In the genomic region with DNA sequence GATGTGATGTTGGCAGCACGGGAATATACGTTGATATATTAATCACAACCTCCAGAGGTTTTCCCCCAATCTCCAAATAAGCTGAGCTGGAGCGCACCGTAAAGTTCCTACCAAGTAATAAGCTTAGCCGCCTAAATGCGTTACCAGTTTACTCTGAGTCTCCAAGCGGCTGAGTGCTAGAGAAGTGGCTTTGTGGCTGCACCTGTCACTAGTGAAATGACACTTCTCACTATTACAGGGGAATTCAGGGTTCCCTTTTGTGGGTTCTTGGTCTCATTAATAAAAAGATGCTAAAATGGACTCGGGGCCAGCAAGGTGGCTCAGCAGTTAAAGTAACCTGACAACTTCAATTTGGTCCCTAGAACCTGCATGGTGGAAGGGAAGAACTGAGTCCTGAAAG, we compare ENCODE assay signal across 24 mouse cellular contexts.
DNase-seq lines count a peak whose midpoint lies in the region; ATAC-seq and TF ChIP-seq lines count a peak whose summit lies in the region.
"Had no signal": no experiment of that assay in that cellular context is flagged by ENCODE, and none has a peak within 500 bp of the region (broad histone marks: within the 10 kb centered on the region; RNA-seq: fewer than 3 reads in every experiment).

No protein-coding gene starts in this region.

- no peak for TF ChIP-seq POLR2A in brain, embryonic 14.5 days (IDR thresholded peaks at IDR 0.05; ENCODE audit: borderline replicate concordance, extremely low read depth, insufficient read depth, insufficient read length, poor library complexity, severe bottlenecking)

- TF ChIP-seq CTCF in brain, embryonic 14.5 days (IDR thresholded peaks at IDR 0.05; ENCODE audit: borderline replicate concordance, extremely low read depth, insufficient read depth, insufficient read length) = no peak

- no peak overlapping the region for H3K4me3 ChIP-seq in forebrain, embryonic 14.5 days (ENCODE audit: low read depth, low read length)
- H3K4me3 ChIP-seq in forebrain, embryonic 10.5 days = no peak overlapping the region
- H3K4me3 ChIP-seq in hindbrain, embryonic 13.5 days = no peak overlapping the region
- H3K4me3 ChIP-seq in hindbrain, embryonic 14.5 days (replicated peaks; ENCODE audit: low read length) = no peak overlapping the region
- H3K4me3 ChIP-seq in intestine, embryonic 15.5 days (replicated peaks) = no peak overlapping the region
- H3K4me3 ChIP-seq: embryonic facial prominence, embryonic 10.5 days; embryonic facial prominence, embryonic 12.5 days; forebrain, embryonic 13.5 days had no signal

- H3K36me3 ChIP-seq in forebrain, embryonic 14.5 days (ENCODE audit: control insufficient read depth, insufficient read depth, low read length) = 0 out of 2 replicates have a peak, but pooled peaks cover 2% of the 10 kb centered on the region
- no peaks in the 10 kb centered on the region for H3K36me3 ChIP-seq in forebrain, embryonic 10.5 days (replicated peaks)
- peaks cover 4% of the 10 kb centered on the region; the same call in 1 of the 2 replicates for H3K36me3 ChIP-seq in hindbrain, embryonic 13.5 days
- no peaks in the 10 kb centered on the region for H3K36me3 ChIP-seq in hindbrain, embryonic 14.5 days (replicated peaks; ENCODE audit: control insufficient read depth, insufficient read depth)
- H3K36me3 ChIP-seq in intestine, embryonic 15.5 days = no peaks in the 10 kb centered on the region
- H3K36me3 ChIP-seq: embryonic facial prominence, embryonic 10.5 days; embryonic facial prominence, embryonic 12.5 days; G1E had no signal

- H3K4me2 ChIP-seq in forebrain, embryonic 14.5 days (ENCODE audit: low read length) = no peak overlapping the region
- no peak overlapping the region for H3K4me2 ChIP-seq in hindbrain, embryonic 13.5 days
- H3K4me2 ChIP-seq in hindbrain, embryonic 14.5 days (replicated peaks) = no peak overlapping the region
- no peak overlapping the region for H3K4me2 ChIP-seq in intestine, embryonic 15.5 days (replicated peaks)
- H3K4me2 ChIP-seq: embryonic facial prominence, embryonic 12.5 days; forebrain, embryonic 13.5 days had no signal

- no peaks in the 10 kb centered on the region for H3K27me3 ChIP-seq in forebrain, embryonic 14.5 days (replicated peaks; ENCODE audit: control insufficient read depth, insufficient read depth, low read length)
- no peaks in the 10 kb centered on the region for H3K27me3 ChIP-seq in forebrain, embryonic 10.5 days (ENCODE audit: poor library complexity, severe bottlenecking)
- no peaks in the 10 kb centered on the region for H3K27me3 ChIP-seq in hindbrain, embryonic 13.5 days
- H3K27me3 ChIP-seq in hindbrain, embryonic 14.5 days (ENCODE audit: control insufficient read depth, insufficient read depth, low read length) = no peaks in the 10 kb centered on the region
- no peaks in the 10 kb centered on the region for H3K27me3 ChIP-seq in intestine, embryonic 15.5 days (replicated peaks)
- H3K27me3 ChIP-seq: embryonic facial prominence, embryonic 12.5 days; forebrain, embryonic 13.5 days; Patski had no signal

- H3K4me1 ChIP-seq in forebrain, embryonic 14.5 days (ENCODE audit: control insufficient read depth, insufficient read depth, low read length) = peaks cover 19% of the 10 kb centered on the region
- H3K4me1 ChIP-seq in forebrain, embryonic 10.5 days = peaks cover 5% of the 10 kb centered on the region; the same call in 1 of the 2 replicates
- peaks cover 36% of the 10 kb centered on the region for H3K4me1 ChIP-seq in hindbrain, embryonic 13.5 days (replicated peaks)
- H3K4me1 ChIP-seq in hindbrain, embryonic 14.5 days (replicated peaks; ENCODE audit: control insufficient read depth, insufficient read depth, low read length) = peaks cover 5% of the 10 kb centered on the region
- H3K4me1 ChIP-seq in intestine, embryonic 15.5 days (replicated peaks) = no peaks in the 10 kb centered on the region
- H3K4me1 ChIP-seq: embryonic facial prominence, embryonic 10.5 days; embryonic facial prominence, embryonic 12.5 days had no signal

- no peak for ATAC-seq in forebrain, embryonic 14.5 days
- no peak for ATAC-seq in hindbrain, embryonic 13.5 days (ENCODE audit: low FRiP score)
- ATAC-seq in hindbrain, embryonic 14.5 days (ENCODE audit: low FRiP score) = no peak
- ATAC-seq in intestine, embryonic 15.5 days = no peak
- ATAC-seq: activated CD4-positive, CD25-positive, alpha-beta regulatory T cell, adult 4 months; forebrain, postnatal 0 days; Patski had no signal

- 84% methylated on average over 8 of the region's 8 CpGs for WGBS in forebrain, embryonic 14.5 days
- 92% methylated on average over 8 of the region's 8 CpGs for WGBS in forebrain, embryonic 10.5 days
- WGBS in hindbrain, embryonic 13.5 days = 81% methylated on average over 8 of the region's 8 CpGs
- 81% methylated on average over 8 of the region's 8 CpGs for WGBS in hindbrain, embryonic 14.5 days
- 92% methylated on average over 8 of the region's 8 CpGs for WGBS in intestine, embryonic 15.5 days

- H3K27ac ChIP-seq in forebrain, embryonic 14.5 days (ENCODE audit: low read depth, low read length) = peak overlapping the region; percentile 82; the same call in 1 of the 2 replicates
- H3K27ac ChIP-seq in forebrain, embryonic 10.5 days = no peak overlapping the region
- H3K27ac ChIP-seq in hindbrain, embryonic 13.5 days = peak overlapping the region; percentile 63; the same call in 1 of the 2 replicates
- no peak overlapping the region for H3K27ac ChIP-seq in hindbrain, embryonic 14.5 days
- no peak overlapping the region for H3K27ac ChIP-seq in intestine, embryonic 15.5 days
- H3K27ac ChIP-seq: embryonic facial prominence, embryonic 10.5 days; embryonic facial prominence, embryonic 12.5 days had no signal

- no peak for DNase-seq in forebrain, embryonic 14.5 days (ENCODE audit: low spot score)
- no peak for DNase-seq in forebrain, embryonic 10.5 days (ENCODE audit: extremely low spot score, low spot score)
- no peak for DNase-seq in hindbrain, embryonic 14.5 days (ENCODE audit: low spot score)
- peak; percentile 47 for DNase-seq in A20 (ENCODE audit: low read depth, low spot score)
- peak; percentile 52 for DNase-seq in brain, embryonic 14.5 days (ENCODE audit: low read depth)
- no peak for DNase-seq in ovary, adult 18-20 months (ENCODE audit: low spot score)
- DNase-seq: adrenal gland, adult 8-10 months; adrenal gland, postnatal 14 days; adrenal gland, postnatal 36 days; cerebellum, adult 11 months; cerebellum, adult 18-20 months; cerebellum, adult 8-10 months; cerebellum, adult 9-11 months; cerebellum, postnatal 14 days; cerebellum, postnatal 36 days; forebrain, postnatal 0 days had no signal

- H3K9me3 ChIP-seq in forebrain, embryonic 14.5 days (replicated peaks; ENCODE audit: control insufficient read depth, low read length) = no peaks in the 10 kb centered on the region
- no peaks in the 10 kb centered on the region for H3K9me3 ChIP-seq in forebrain, embryonic 10.5 days
- no peaks in the 10 kb centered on the region for H3K9me3 ChIP-seq in hindbrain, embryonic 13.5 days
- H3K9me3 ChIP-seq in hindbrain, embryonic 14.5 days (ENCODE audit: control insufficient read depth, low read length) = no peaks in the 10 kb centered on the region
- no peaks in the 10 kb centered on the region for H3K9me3 ChIP-seq in intestine, embryonic 15.5 days
- H3K9me3 ChIP-seq: embryonic facial prominence, embryonic 10.5 days; embryonic facial prominence, embryonic 12.5 days; forebrain, embryonic 13.5 days; G1E had no signal

- H3K9ac ChIP-seq in forebrain, embryonic 14.5 days (ENCODE audit: low read length) = no peak overlapping the region
- no peak overlapping the region for H3K9ac ChIP-seq in hindbrain, embryonic 13.5 days
- H3K9ac ChIP-seq in hindbrain, embryonic 14.5 days = no peak overlapping the region
- H3K9ac ChIP-seq in intestine, embryonic 15.5 days = no peak overlapping the region
- H3K9ac ChIP-seq: embryonic facial prominence, embryonic 12.5 days; forebrain, embryonic 13.5 days; forebrain, postnatal 0 days had no signal

Comparison
In these comparisons a context has a peak if more than half of its experiments do, and no peak if none do; other contexts are left out.
1. H3K27ac ChIP-seq: peak in forebrain, embryonic 14.5 days (single experiment) and hindbrain, embryonic 13.5 days (single experiment); none in forebrain, embryonic 10.5 days (single experiment), hindbrain, embryonic 14.5 days (single experiment) and intestine, embryonic 15.5 days (single experiment).
2. DNase-seq: peak in A20 (single experiment) and brain, embryonic 14.5 days (single experiment); none in forebrain, embryonic 14.5 days (single experiment), forebrain, embryonic 10.5 days (single experiment), hindbrain, embryonic 14.5 days (single experiment) and ovary, adult 18-20 months (single experiment).